Mouse (Mus musculus) liver, embryonic 14.5 days (tissue): Measurements from ENCODE around the gene Wasf3. TPM values are rescaled to one million over a fixed set of nuclear protein-coding genes. Genes with fewer than 3 reads are reported as not detected.
A peak's percentile ranks its signal among the peaks of the same experiment; 100 is the strongest.
"Not testable (repeated sequence)": the region's sequence is repeated elsewhere in the genome, so short reads cannot be mapped to it uniquely, and the experiment has no call there.

Experiments
- ATAC-seq: fragments of 200-750 bp; cut with Nextera tagmentation; 2 replicates; pipeline ENCODE4 v1.8.0; 2017; ENCODE audit warnings: moderate number of reproducible peaks, mild to moderate bottlenecking, moderate library complexity; ENCODE audit not compliant: insufficient read depth
- DNase-seq, 3 experiments: peaks; one replicate each; pipeline ENCODE4 v3.0.0-alpha.2; 2012 to 2013; ENCODE audit warnings: low read depth in 3 of 3, low spot score in 3 of 3
- H3K27ac ChIP-seq: fragments of 300-500 bp; sonication (generic); 2 replicates; pipeline ENCODE4 v1.5.1; 2014; ENCODE audit warnings: moderate library complexity, mild to moderate bottlenecking, control low read depth, inconsistent platforms
- H3K27me3 ChIP-seq: fragments of 300-500 bp; sonication (generic); 2 replicates; pipeline ENCODE4 v1.6.1; 2014; ENCODE audit warnings: mild to moderate bottlenecking, low read length, moderate library complexity; ENCODE audit not compliant: control insufficient read depth, insufficient read depth
- H3K36me3 ChIP-seq: fragments of 300-500 bp; sonication (generic); replicated peaks from 2 replicates; pipeline ENCODE4 v1.6.1; 2014; ENCODE audit warnings: low read depth; ENCODE audit not compliant: control insufficient read depth, insufficient read depth
- H3K4me1 ChIP-seq, 2 experiments: fragments of 200-500 bp in 1 of 2; fragments of 300-500 bp in 1 of 2; sonication (generic) in 1 of 2; replicated peaks; 2 replicates each; pipeline ENCODE4 v1.6.1; 2012 to 2014; ENCODE audit warnings: antibody characterized with exemption in 1 of 2, inconsistent platforms in 1 of 2, low read length in 1 of 2; ENCODE audit not compliant: control insufficient read depth in 2 of 2, insufficient read depth in 2 of 2
- H3K4me2 ChIP-seq: fragments of 300-500 bp; sonication (generic); 2 replicates; pipeline ENCODE4 v1.6.1; 2014; ENCODE audit warnings: low read depth, mild to moderate bottlenecking, control low read depth, moderate library complexity
- H3K4me3 ChIP-seq, 2 experiments: fragments of 200-500 bp in 1 of 2; fragments of 300-500 bp in 1 of 2; sonication (generic) in 1 of 2; 2 replicates each; pipeline ENCODE4 v1.5.1; 2012 to 2014; ENCODE audit warnings: low read depth in 2 of 2, low read length in 2 of 2, mild to moderate bottlenecking in 2 of 2, control low read depth in 1 of 2, inconsistent platforms in 1 of 2, moderate library complexity in 1 of 2; ENCODE audit not compliant: insufficient read depth in 1 of 2
- H3K9ac ChIP-seq: fragments of 300-500 bp; sonication (generic); replicated peaks from 2 replicates; pipeline ENCODE4 v1.6.1; 2014; ENCODE audit warnings: mild to moderate bottlenecking, control low read depth, moderate library complexity
- H3K9me3 ChIP-seq: fragments of 300-500 bp; sonication (generic); 2 replicates; pipeline ENCODE4 v1.6.1; 2016; ENCODE audit warnings: low read length, mixed read lengths; ENCODE audit not compliant: control insufficient read depth
- CTCF ChIP-seq: IDR thresholded peaks from 2 replicates; pipeline ENCODE4 v1.5.1; 2016; ENCODE audit warnings: antibody characterized with exemption, low read depth, control low read depth
- WGBS: fragments of 180-500 bp; shearing (Covaris S2); extraction: QIAGEN DNeasy Blood & Tissue Kit; methylation state at CpG from one replicate; pipeline ENCODE4 v1.1.7; 2014; ENCODE audit not compliant: insufficient replicate concordance; 5-methylcytosine and 5-hydroxymethylcytosine counted together
- polyA plus RNA-seq, 2 experiments: library from polyadenylated mRNA; depleted of rRNA in 1 of 2; stranded (reverse) in 1 of 2; unstranded in 1 of 2; fragments of >200 nt; fragmentation: Nextera tagmentation in 1 of 2; extraction: Ambion mirVana in 1 of 2; gene quantifications; 2 replicates each; pipeline versions ENCODE4 v1.2.1 to v1.2.3; 2012 to 2014

The Wasf3 gene
- polyA plus RNA-seq, 2 experiments, result 0.04 to 0.07 TPM

DNA sequence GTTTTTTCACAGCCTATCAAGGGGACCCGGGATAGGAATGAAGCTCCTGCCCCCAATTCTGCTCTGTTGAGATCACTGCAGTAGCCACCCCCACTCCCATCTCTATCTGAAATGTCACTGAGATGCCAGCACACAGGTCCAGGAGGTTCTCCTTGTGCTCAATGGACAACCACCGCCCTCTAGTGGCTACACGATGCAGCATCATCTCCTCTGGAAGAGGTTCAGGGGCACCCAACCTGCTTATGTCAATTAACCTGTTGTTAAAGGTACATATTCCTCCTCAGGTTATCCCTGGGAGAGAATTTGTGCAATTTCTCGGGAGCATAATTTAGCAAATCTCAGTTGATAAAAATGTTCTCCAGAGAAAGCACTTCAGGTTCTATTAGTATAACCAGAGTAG is 104.2 kb downstream of the Wasf3 start:
- not testable (repeated sequence) for H3K9ac ChIP-seq, ATAC-seq, H3K9me3 ChIP-seq, DNase-seq, H3K27ac ChIP-seq, H3K4me1 ChIP-seq, H3K36me3 ChIP-seq, H3K27me3 ChIP-seq, H3K4me3 ChIP-seq, H3K4me2 ChIP-seq
- TF ChIP-seq CTCF, result peak; percentile 45
- WGBS, result 8% methylated on average over 3 of the region's 4 CpGs

DNA sequence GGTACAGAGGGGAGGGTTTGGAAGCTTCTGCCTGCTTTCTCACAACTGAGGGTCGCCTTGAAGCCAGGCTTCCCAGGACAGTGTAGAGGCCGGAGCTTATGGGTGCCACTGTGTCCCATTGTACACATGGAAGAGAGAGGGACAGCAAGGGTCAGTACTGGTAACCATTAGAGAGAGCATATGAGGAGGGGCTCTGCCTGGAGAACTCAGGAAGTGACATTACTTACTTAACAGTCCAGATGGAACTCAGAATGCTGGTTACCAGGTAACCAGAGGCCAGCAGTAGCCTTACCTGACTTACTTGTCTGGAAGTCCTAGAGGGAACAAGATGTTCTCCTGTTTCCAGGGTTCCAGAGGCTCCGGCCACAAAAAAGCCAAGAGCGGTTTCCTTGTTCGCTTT is 106.3 kb downstream of the Wasf3 start, which contains the start of gene Gm6370:
Gene Gm6370, plus strand, starts transcription at position 301 of the 400 bp plus-strand sequence.
- not testable (repeated sequence) for DNase-seq, H3K9ac ChIP-seq, H3K4me2 ChIP-seq, H3K4me3 ChIP-seq, H3K27me3 ChIP-seq, ATAC-seq, H3K36me3 ChIP-seq, H3K27ac ChIP-seq, H3K9me3 ChIP-seq, H3K4me1 ChIP-seq
- no CpG with 5 or more reads among the region's 5 CpGs for WGBS

GRCm38 (mm10) chr5:146502099-146502498 is 117.3 kb downstream of the Wasf3 start, which contains the start of gene 4930449I24Rik:
Gene 4930449I24Rik, plus strand, starts transcription at chr5:146502399.
- H3K4me1 ChIP-seq, DNase-seq, H3K4me2 ChIP-seq, H3K4me3 ChIP-seq, H3K27ac ChIP-seq, H3K27me3 ChIP-seq, H3K36me3 ChIP-seq, H3K9me3 ChIP-seq, ATAC-seq, H3K9ac ChIP-seq: not testable (repeated sequence)
- no CpG with 5 or more reads among the region's 5 CpGs for WGBS

DNA sequence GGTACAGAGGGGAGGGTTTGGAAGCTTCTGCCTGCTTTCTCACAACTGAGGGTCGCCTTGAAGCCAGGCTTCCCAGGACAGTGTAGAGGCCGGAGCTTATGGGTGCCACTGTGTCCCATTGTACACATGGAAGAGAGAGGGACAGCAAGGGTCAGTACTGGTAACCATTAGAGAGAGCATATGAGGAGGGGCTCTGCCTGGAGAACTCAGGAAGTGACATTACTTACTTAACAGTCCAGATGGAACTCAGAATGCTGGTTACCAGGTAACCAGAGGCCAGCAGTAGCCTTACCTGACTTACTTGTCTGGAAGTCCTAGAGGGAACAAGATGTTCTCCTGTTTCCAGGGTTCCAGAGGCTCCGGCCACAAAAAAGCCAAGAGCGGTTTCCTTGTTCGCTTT is 129.0 kb downstream of the Wasf3 start, which contains the start of gene Gm3402:
Gene Gm3402, plus strand, starts transcription at position 301 of the 400 bp plus-strand sequence.
- H3K4me1 ChIP-seq, H3K4me3 ChIP-seq, DNase-seq, H3K27ac ChIP-seq, H3K36me3 ChIP-seq, H3K4me2 ChIP-seq, ATAC-seq, H3K9me3 ChIP-seq, H3K9ac ChIP-seq, H3K27me3 ChIP-seq: not testable (repeated sequence)
- no CpG with 5 or more reads among the region's 5 CpGs for WGBS

Other genes starting within 250 kb of the Wasf3 start
- gene Gm5565, start 224.4 kb upstream of the Wasf3 start, polyA plus RNA-seq (2012; rRNA removed), result not detected in 2 replicates
- not detected in 2 replicates for gene Gm5565, start 224.4 kb upstream of the Wasf3 start, polyA plus RNA-seq (2014; fragmentation: Nextera tagmentation; extraction: Ambion mirVana)
- gene Gm6309, start 214.3 kb upstream of the Wasf3 start, polyA plus RNA-seq (2012; rRNA removed), result not detected in 2 replicates
- gene Gm6309, start 214.3 kb upstream of the Wasf3 start, polyA plus RNA-seq (2014; fragmentation: Nextera tagmentation; extraction: Ambion mirVana), result not detected in 2 replicates
- 0.17 TPM in 2 replicates for gene 1700001J03Rik, start 199.7 kb upstream of the Wasf3 start, polyA plus RNA-seq (2012; rRNA removed)
- gene 1700001J03Rik, start 199.7 kb upstream of the Wasf3 start, polyA plus RNA-seq (2014; fragmentation: Nextera tagmentation; extraction: Ambion mirVana), result not detected in 2 replicates
- 8.3 and 13.2 TPM in 2 replicates for gene Rnf6, start 163.4 kb upstream of the Wasf3 start, polyA plus RNA-seq (2012; rRNA removed)
- 18.9 and 19.4 TPM in 2 replicates for gene Rnf6, start 163.4 kb upstream of the Wasf3 start, polyA plus RNA-seq (2014; fragmentation: Nextera tagmentation; extraction: Ambion mirVana)
- gene Cdk8, start 153.8 kb upstream of the Wasf3 start, polyA plus RNA-seq (2012; rRNA removed), result 36.6 and 42.5 TPM in 2 replicates
- 25.8 and 28.5 TPM in 2 replicates for gene Cdk8, start 153.8 kb upstream of the Wasf3 start, polyA plus RNA-seq (2014; fragmentation: Nextera tagmentation; extraction: Ambion mirVana)
- gene Gm6408, start 97.0 kb downstream of the Wasf3 start, polyA plus RNA-seq (2012; rRNA removed), result not detected in 2 replicates
- not detected in 2 replicates for gene Gm6408, start 97.0 kb downstream of the Wasf3 start, polyA plus RNA-seq (2014; fragmentation: Nextera tagmentation; extraction: Ambion mirVana)
- not detected in 2 replicates for gene Gm6370, start 106.4 kb downstream of the Wasf3 start, polyA plus RNA-seq (2012; rRNA removed)
- gene Gm6370, start 106.4 kb downstream of the Wasf3 start, polyA plus RNA-seq (2014; fragmentation: Nextera tagmentation; extraction: Ambion mirVana), result not detected in 2 replicates
- gene 4930449I24Rik, start 117.4 kb downstream of the Wasf3 start, polyA plus RNA-seq (2012; rRNA removed), result not detected in 2 replicates
- not detected in 2 replicates for gene 4930449I24Rik, start 117.4 kb downstream of the Wasf3 start, polyA plus RNA-seq (2014; fragmentation: Nextera tagmentation; extraction: Ambion mirVana)
- gene Gm3402, start 129.1 kb downstream of the Wasf3 start, polyA plus RNA-seq (2012; rRNA removed), result not detected in 2 replicates
- gene Gm3402, start 129.1 kb downstream of the Wasf3 start, polyA plus RNA-seq (2014; fragmentation: Nextera tagmentation; extraction: Ambion mirVana), result not detected in 2 replicates
- not detected in 2 replicates for gene Gm3404, start 140.8 kb downstream of the Wasf3 start, polyA plus RNA-seq (2012; rRNA removed)
- not detected in 2 replicates for gene Gm3404, start 140.8 kb downstream of the Wasf3 start, polyA plus RNA-seq (2014; fragmentation: Nextera tagmentation; extraction: Ambion mirVana)
- gene Gm3409, start 152.7 kb downstream of the Wasf3 start, polyA plus RNA-seq (2012; rRNA removed), result not detected in 2 replicates
- gene Gm3409, start 152.7 kb downstream of the Wasf3 start, polyA plus RNA-seq (2014; fragmentation: Nextera tagmentation; extraction: Ambion mirVana), result not detected in 2 replicates
- not detected in 2 replicates for gene Gm3415, start 171.2 kb downstream of the Wasf3 start, polyA plus RNA-seq (2012; rRNA removed)
- not detected in 2 replicates for gene Gm3415, start 171.2 kb downstream of the Wasf3 start, polyA plus RNA-seq (2014; fragmentation: Nextera tagmentation; extraction: Ambion mirVana)
- 0.99 and 1.6 TPM in 2 replicates for gene Gpr12, start 200.3 kb downstream of the Wasf3 start, polyA plus RNA-seq (2012; rRNA removed)
- gene Gpr12, start 200.3 kb downstream of the Wasf3 start, polyA plus RNA-seq (2014; fragmentation: Nextera tagmentation; extraction: Ambion mirVana), result 0.05 and 0.23 TPM in 2 replicates